9 mouse cellular contexts compared by ENCODE assay signal in genomic region chr9:74868336-74868950, GRCm38 (mm10). TPM values are rescaled to one million over a fixed set of nuclear protein-coding genes. Genes with fewer than 3 reads are reported as not detected.
DNase-seq lines count a peak whose midpoint lies in the region; ATAC-seq and TF ChIP-seq lines count a peak whose summit lies in the region.
"Had no signal": no experiment of that assay in that cellular context is flagged by ENCODE, and none has a peak within 500 bp of the region (broad histone marks: within the 10 kb centered on the region; RNA-seq: fewer than 3 reads in every experiment).

No protein-coding gene starts in this region.

- ATAC-seq in hindbrain, postnatal 0 days = no peak
- ATAC-seq in neural tube, embryonic 14.5 days (ENCODE audit: low read depth) = no peak
- no peak for ATAC-seq in erythroid progenitor cell, adult 5-6 weeks (replicated peaks; ENCODE audit: low FRiP score, poor library complexity, severe bottlenecking)

- no peaks in the 10 kb centered on the region for H3K4me1 ChIP-seq in kidney, adult 2 months (ENCODE audit: control insufficient read depth, insufficient read depth, low read length)
- H3K4me1 ChIP-seq in hindbrain, postnatal 0 days (ENCODE audit: insufficient read depth, low read length) = no peaks in the 10 kb centered on the region
- peaks cover 2% of the 10 kb centered on the region; the same call in 1 of the 2 replicates for H3K4me1 ChIP-seq in neural tube, embryonic 14.5 days (ENCODE audit: control insufficient read depth, insufficient read depth, low read length)

- TF ChIP-seq CTCF in kidney, adult 2 months (conservative IDR thresholded peaks at IDR 0.05; ENCODE audit: insufficient read depth, insufficient read length, low read depth, low read length) = no peak
- no peak for TF ChIP-seq CTCF in brain, embryonic 14.5 days (IDR thresholded peaks at IDR 0.05; ENCODE audit: borderline replicate concordance, extremely low read depth, insufficient read depth, insufficient read length)
- TF ChIP-seq CTCF in hindbrain, postnatal 0 days (IDR thresholded peaks at IDR 0.05; ENCODE audit: low read depth) = no peak

- no peak overlapping the region for H3K4me3 ChIP-seq in kidney, adult 2 months (ENCODE audit: insufficient read depth, low read depth, low read length)
- no peak overlapping the region for H3K4me3 ChIP-seq in hindbrain, postnatal 0 days (ENCODE audit: low read length)
- no peak overlapping the region for H3K4me3 ChIP-seq in neural tube, embryonic 14.5 days (ENCODE audit: low read depth, low read length)

- no peaks in the 10 kb centered on the region for H3K36me3 ChIP-seq in kidney, adult 2 months (ENCODE audit: control insufficient read depth, insufficient read depth, low read length)
- H3K36me3 ChIP-seq in hindbrain, postnatal 0 days (ENCODE audit: insufficient read depth, low read length) = no peaks in the 10 kb centered on the region
- no peaks in the 10 kb centered on the region for H3K36me3 ChIP-seq in neural tube, embryonic 14.5 days (ENCODE audit: control insufficient read depth, insufficient read depth, low read length)
- H3K36me3 ChIP-seq: G1E had no signal

- no peak overlapping the region for H3K27ac ChIP-seq in kidney, adult 2 months (ENCODE audit: insufficient read depth, low read depth, low read length)
- no peak overlapping the region for H3K27ac ChIP-seq in hindbrain, postnatal 0 days
- H3K27ac ChIP-seq in neural tube, embryonic 14.5 days (ENCODE audit: low read depth, low read length) = no peak overlapping the region; the same call in 1 of the 2 replicates

- WGBS in kidney, adult 2 months = 3% methylated on average over 22 of the region's 22 CpGs
- WGBS in hindbrain, postnatal 0 days = 7% methylated on average over 22 of the region's 22 CpGs
- 4% methylated on average over 22 of the region's 22 CpGs for WGBS in neural tube, embryonic 14.5 days

- H3K27me3 ChIP-seq in kidney, adult 2 months (replicated peaks; ENCODE audit: control insufficient read depth, insufficient read depth, low read length) = 0 out of 2 replicates have a peak, but pooled peaks cover 5% of the 10 kb centered on the region
- H3K27me3 ChIP-seq in hindbrain, postnatal 0 days (ENCODE audit: insufficient read depth, low read length) = peaks cover 45% of the 10 kb centered on the region
- H3K27me3 ChIP-seq in neural tube, embryonic 14.5 days (ENCODE audit: control insufficient read depth, insufficient read depth, low read length) = peaks cover 25% of the 10 kb centered on the region

- H3K9ac ChIP-seq in hindbrain, postnatal 0 days (replicated peaks; ENCODE audit: low read length) = no peak overlapping the region
- H3K9ac ChIP-seq in neural tube, embryonic 14.5 days (replicated peaks; ENCODE audit: low read depth, low read length) = no peak overlapping the region

- H3K4me2 ChIP-seq in hindbrain, postnatal 0 days (ENCODE audit: low read depth, low read length) = peak overlapping the region; percentile 31
- H3K4me2 ChIP-seq in neural tube, embryonic 14.5 days (ENCODE audit: low read depth, low read length) = 0 out of 2 replicates have a peak overlapping the region, but pooled peaks have one; percentile 3

- H3K9me3 ChIP-seq in hindbrain, postnatal 0 days (ENCODE audit: low read length) = no peaks in the 10 kb centered on the region
- H3K9me3 ChIP-seq in neural tube, embryonic 14.5 days (ENCODE audit: control insufficient read depth, low read length) = no peaks in the 10 kb centered on the region

- TF ChIP-seq POLR2A in kidney, adult 2 months (IDR thresholded peaks at IDR 0.05; ENCODE audit: low read depth, low read length) = no peak
- no peak for TF ChIP-seq POLR2A in brain, embryonic 14.5 days (IDR thresholded peaks at IDR 0.05; ENCODE audit: borderline replicate concordance, extremely low read depth, insufficient read depth, insufficient read length, poor library complexity, severe bottlenecking)

- DNase-seq in kidney, postnatal 10 days = peak; percentile 73
- DNase-seq in kidney, adult 2 months = no peak
- DNase-seq in brain, embryonic 14.5 days (ENCODE audit: low read depth) = peak; percentile 40
- DNase-seq in hindbrain, postnatal 0 days (ENCODE audit: low spot score) = no peak
- no peak for DNase-seq in lung, adult 18-20 months
- DNase-seq in spleen, postnatal 14 days (ENCODE audit: low spot score in 2 of 2) = no peak

RNA-seq across cellular contexts. Expression of gene Onecut1, which starts 6.7 kb away (rescaled TPM):
- polyA plus RNA-seq in kidney, adult 2 months (2012; rRNA removed) = not detected in 2 replicates
- 2.2 and 5.8 TPM in 2 replicates for polyA plus RNA-seq in brain, embryonic 14.5 days (2012; rRNA removed)
- total RNA-seq in hindbrain, postnatal 0 days (2014; rRNA removed) = 2.6 and 4.2 TPM in 2 replicates
- 1.9 and 2.6 TPM in 2 replicates for polyA plus RNA-seq in hindbrain, postnatal 0 days (2015; fragmentation: Nextera tagmentation; extraction: Ambion mirVana)
- polyA plus RNA-seq in neural tube, embryonic 14.5 days (2014; fragmentation: Nextera tagmentation; extraction: Ambion mirVana) = 3.5 and 4.6 TPM in 2 replicates
- not detected in 2 replicates for total RNA-seq in erythroid progenitor cell, adult 5-6 weeks (2015; ENCODE audit: low replicate concordance)
- total RNA-seq in erythroid progenitor cell, adult 5-6 weeks (2017; ENCODE audit: low replicate concordance) = not detected in 2 replicates
- polyA plus RNA-seq: G1E had no signal

Comparison
In these comparisons a context has a peak if more than half of its experiments do, and no peak if none do; other contexts are left out.
1. DNase-seq: peak in kidney, postnatal 10 days (single experiment) and brain, embryonic 14.5 days (single experiment); none in kidney, adult 2 months (single experiment), hindbrain, postnatal 0 days (single experiment), lung, adult 18-20 months (0 of 2) and spleen, postnatal 14 days (0 of 2).